Mouse (Mus musculus) kidney, embryonic 14.5 days (tissue): ENCODE results near the gene Atg16l2. TPM values are rescaled to one million over a fixed set of nuclear protein-coding genes. Genes with fewer than 3 reads are reported as not detected.

Experiments used
- ATAC-seq: fragments of 200-750 bp; cut with Nextera tagmentation; 2 replicates; pipeline ENCODE4 v1.8.0; 2017; ENCODE audit warnings: moderate number of reproducible peaks, mild to moderate bottlenecking, moderate TSS enrichment, moderate library complexity; ENCODE audit not compliant: low FRiP score, low TSS enrichment
- H3K27ac ChIP-seq: fragments of 300-500 bp; sonication (generic); 2 replicates; pipeline ENCODE4 v1.5.1; 2014; ENCODE audit warnings: low read depth, mild to moderate bottlenecking, low read length, moderate library complexity, mixed read lengths
- H3K27me3 ChIP-seq: fragments of 300-500 bp; sonication (generic); 2 replicates; pipeline ENCODE4 v1.6.1; 2014; ENCODE audit warnings: mild to moderate bottlenecking, low read length; ENCODE audit not compliant: control insufficient read depth, insufficient read depth
- H3K36me3 ChIP-seq: fragments of 300-500 bp; sonication (generic); 2 replicates; pipeline ENCODE4 v1.6.1; 2014; ENCODE audit warnings: low read length, mixed read lengths; ENCODE audit not compliant: control insufficient read depth, insufficient read depth
- H3K4me1 ChIP-seq: fragments of 300-500 bp; sonication (generic); 2 replicates; pipeline ENCODE4 v1.6.1; 2014; ENCODE audit warnings: low read length, mixed read lengths; ENCODE audit not compliant: control insufficient read depth, insufficient read depth
- H3K4me2 ChIP-seq: fragments of 300-500 bp; sonication (generic); replicated peaks from 2 replicates; pipeline ENCODE4 v1.6.1; 2014; ENCODE audit warnings: low read depth, mild to moderate bottlenecking, low read length
- H3K4me3 ChIP-seq: fragments of 300-500 bp; sonication (generic); 2 replicates; pipeline ENCODE4 v1.5.1; 2014; ENCODE audit warnings: mild to moderate bottlenecking, low read length
- H3K9ac ChIP-seq: fragments of 300-500 bp; sonication (generic); 2 replicates; pipeline ENCODE4 v1.6.1; 2014; ENCODE audit warnings: low read depth, mild to moderate bottlenecking, low read length, moderate library complexity
- H3K9me3 ChIP-seq: fragments of 300-500 bp; sonication (generic); 2 replicates; pipeline ENCODE4 v1.6.1; 2016; ENCODE audit warnings: low read length; ENCODE audit not compliant: control insufficient read depth
- WGBS: fragments of 180-500 bp; shearing (Covaris S2); extraction: QIAGEN DNeasy Blood & Tissue Kit; methylation state at CpG from one replicate; pipeline ENCODE4 v1.1.7; 2014; 5-methylcytosine and 5-hydroxymethylcytosine counted together
- polyA plus RNA-seq: library from polyadenylated mRNA; unstranded; fragments of >200 nt; fragmentation: Nextera tagmentation; extraction: Ambion mirVana; gene quantifications from 2 replicates; pipeline ENCODE4 v1.2.1, GENCODE M21; 2014

Atg16l2 gene
- polyA plus RNA-seq, 1 experiment from 2014 or later = 10.5 TPM

DNA sequence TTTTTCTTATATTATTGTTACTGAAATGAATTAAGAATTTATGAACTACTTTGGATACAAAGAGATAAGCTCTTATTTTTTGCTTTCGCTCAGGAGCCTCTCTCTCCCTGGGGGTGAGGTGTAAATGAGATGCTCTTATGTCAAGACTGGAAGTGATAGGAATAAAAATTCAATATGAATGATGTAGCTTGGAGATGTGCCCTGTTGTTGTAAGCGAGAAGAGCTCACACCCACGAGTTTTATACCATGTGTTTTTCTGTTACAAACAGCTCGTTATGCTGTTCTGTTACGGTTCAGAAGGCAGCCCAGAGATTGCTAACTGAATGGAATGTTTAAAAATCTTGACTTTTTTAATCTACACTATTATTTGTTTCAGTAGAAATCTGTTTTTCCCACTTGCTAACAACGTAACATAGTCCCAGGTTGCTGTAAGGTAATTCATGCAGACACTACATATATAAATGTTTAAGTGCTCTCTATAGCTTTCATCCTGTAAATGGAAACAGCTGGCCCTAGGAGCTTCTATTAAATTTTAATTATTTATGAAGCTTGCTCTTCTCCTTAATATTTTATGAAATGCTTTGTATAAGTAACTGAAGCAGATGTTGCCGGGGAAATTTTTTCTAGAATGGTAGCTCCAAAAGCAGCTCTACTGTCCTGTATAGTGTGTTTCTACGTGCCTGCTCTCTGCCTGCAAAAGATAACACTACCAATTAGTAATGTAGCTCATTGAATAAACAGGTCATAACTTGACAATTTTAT lies 65.2 kb downstream of the Atg16l2 start:
- Histone ChIP-seq H3K9me3 (no peaks in the 10 kb centered on the region), H3K27me3 (no peaks in the 10 kb centered on the region), H3K27ac (no peak overlapping the region), H3K4me3 (no peak overlapping the region), H3K9ac (no peak overlapping the region), H3K4me1 (no peaks in the 10 kb centered on the region), H3K4me2 (no peak overlapping the region), H3K36me3 (peaks cover 10% of the 10 kb centered on the region; the same call in 1 of the 2 replicates)
- 82% methylated on average over 8 of the region's 8 CpGs for WGBS
- no peak for ATAC-seq

DNA sequence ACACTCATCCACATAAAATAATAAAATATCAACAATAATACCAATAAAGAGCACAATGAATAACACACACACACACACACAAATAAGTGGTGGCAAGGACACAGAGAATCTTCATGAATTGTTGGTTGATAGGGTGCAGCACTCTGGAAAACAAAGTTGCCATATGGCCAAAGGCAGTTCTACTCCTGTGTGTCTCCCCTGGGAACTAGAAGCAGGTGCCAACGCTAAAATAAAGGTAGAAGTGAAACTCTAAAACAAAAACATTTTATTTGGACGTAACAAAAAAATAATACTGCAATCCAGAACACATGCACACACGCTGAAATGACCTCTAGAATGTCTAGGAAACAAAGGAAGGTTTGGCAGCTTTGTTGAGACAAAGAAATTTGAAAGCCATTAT lies 69.3 kb downstream of the Atg16l2 start:
- no peak for ATAC-seq
- no peak overlapping the region for H3K9ac ChIP-seq
- no peak overlapping the region for H3K27ac ChIP-seq
- H3K27me3 ChIP-seq = no peaks in the 10 kb centered on the region
- H3K4me3 ChIP-seq = no peak overlapping the region
- no peaks in the 10 kb centered on the region for H3K9me3 ChIP-seq
- no peak overlapping the region for H3K4me2 ChIP-seq
- H3K36me3 ChIP-seq = peaks cover 4% of the 10 kb centered on the region; the same call in 1 of the 2 replicates
- 79% methylated on average over 3 of the region's 3 CpGs for WGBS
- no peaks in the 10 kb centered on the region for H3K4me1 ChIP-seq

DNA sequence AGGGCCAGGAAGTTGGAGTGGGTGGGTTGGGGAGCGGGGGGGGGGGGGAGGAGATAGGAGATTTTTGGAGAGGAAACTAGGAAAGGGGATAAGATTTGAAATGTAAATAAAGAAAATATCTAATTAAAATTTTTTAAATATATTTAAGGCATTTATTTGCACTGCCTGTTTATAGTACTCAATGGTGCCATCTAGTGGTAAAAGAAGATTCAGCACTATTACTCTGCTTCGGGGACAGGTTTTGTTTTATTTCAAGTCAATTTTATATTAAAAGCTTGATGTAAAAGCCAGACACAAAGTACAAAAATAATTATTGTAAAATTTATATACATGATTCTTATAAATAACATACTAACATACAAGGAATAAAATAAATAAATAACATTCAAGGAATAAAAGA lies 70.6 kb downstream of the Atg16l2 start:
- H3K4me1 ChIP-seq = no peaks in the 10 kb centered on the region
- no peak overlapping the region for H3K9ac ChIP-seq
- WGBS = 44% methylated on average over 2 of the region's 2 CpGs
- no peak for ATAC-seq
- no peaks in the 10 kb centered on the region for H3K9me3 ChIP-seq
- no peak overlapping the region for H3K27ac ChIP-seq
- no peaks in the 10 kb centered on the region for H3K27me3 ChIP-seq
- no peak overlapping the region for H3K4me2 ChIP-seq
- H3K36me3 ChIP-seq = peaks cover 4% of the 10 kb centered on the region; the same call in 1 of the 2 replicates
- no peak overlapping the region for H3K4me3 ChIP-seq

DNA sequence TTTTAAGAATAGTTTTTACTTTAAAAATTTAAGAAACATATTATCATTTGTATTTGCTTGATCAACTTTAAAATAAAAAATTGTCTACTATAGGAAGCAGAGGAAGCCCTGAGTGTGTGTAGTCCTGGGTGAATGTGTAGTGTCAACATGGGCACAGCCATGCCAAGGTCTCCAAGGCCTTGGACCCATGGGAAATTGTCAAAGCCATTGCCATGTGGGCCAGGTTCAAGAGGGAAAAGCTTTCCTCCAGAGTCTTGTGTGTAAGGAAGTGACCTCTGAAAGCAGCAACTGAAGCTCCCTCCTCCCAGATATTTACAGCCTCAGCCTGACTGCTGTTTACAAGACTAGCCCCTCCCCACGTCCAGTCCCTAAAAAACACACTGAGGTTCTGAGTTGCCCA lies 72.7 kb downstream of the Atg16l2 start:
- WGBS = 52% methylated on average over 1 of the region's 1 CpGs
- no peaks in the 10 kb centered on the region for H3K27me3 ChIP-seq
- no peak overlapping the region for H3K9ac ChIP-seq
- H3K27ac ChIP-seq = no peak overlapping the region
- no peaks in the 10 kb centered on the region for H3K9me3 ChIP-seq
- no peaks in the 10 kb centered on the region for H3K4me1 ChIP-seq
- no peak overlapping the region for H3K4me2 ChIP-seq
- ATAC-seq = no peak
- peaks cover 4% of the 10 kb centered on the region; the same call in 1 of the 2 replicates for H3K36me3 ChIP-seq
- no peak overlapping the region for H3K4me3 ChIP-seq

DNA sequence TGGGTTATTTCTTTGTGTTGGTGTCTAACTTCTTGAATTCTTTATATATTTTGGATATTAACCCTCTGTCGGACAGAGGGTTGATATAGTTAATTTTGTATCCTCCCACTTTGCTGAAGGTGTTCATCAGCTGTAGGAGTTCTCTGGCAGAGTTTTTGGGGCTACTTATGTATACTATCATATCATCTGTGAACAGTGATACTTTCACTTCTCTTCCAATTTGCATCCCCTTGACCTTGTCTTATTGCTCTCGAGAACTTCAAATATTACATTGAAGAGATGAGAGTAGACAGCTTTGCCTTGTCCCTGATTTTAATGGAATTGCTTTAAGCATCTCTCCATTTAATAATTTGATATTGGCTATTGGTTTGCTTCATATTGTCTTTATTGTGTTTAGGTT lies 78.5 kb downstream of the Atg16l2 start:
- no peak overlapping the region for H3K4me2 ChIP-seq
- 95% methylated on average over 2 of the region's 2 CpGs for WGBS
- no peak overlapping the region for H3K27ac ChIP-seq
- H3K9ac ChIP-seq = no peak overlapping the region
- H3K4me3 ChIP-seq = no peak overlapping the region
- H3K27me3 ChIP-seq = no peaks in the 10 kb centered on the region
- no peaks in the 10 kb centered on the region for H3K9me3 ChIP-seq
- H3K36me3 ChIP-seq = no peaks in the 10 kb centered on the region
- no peak for ATAC-seq
- H3K4me1 ChIP-seq = no peaks in the 10 kb centered on the region

DNA sequence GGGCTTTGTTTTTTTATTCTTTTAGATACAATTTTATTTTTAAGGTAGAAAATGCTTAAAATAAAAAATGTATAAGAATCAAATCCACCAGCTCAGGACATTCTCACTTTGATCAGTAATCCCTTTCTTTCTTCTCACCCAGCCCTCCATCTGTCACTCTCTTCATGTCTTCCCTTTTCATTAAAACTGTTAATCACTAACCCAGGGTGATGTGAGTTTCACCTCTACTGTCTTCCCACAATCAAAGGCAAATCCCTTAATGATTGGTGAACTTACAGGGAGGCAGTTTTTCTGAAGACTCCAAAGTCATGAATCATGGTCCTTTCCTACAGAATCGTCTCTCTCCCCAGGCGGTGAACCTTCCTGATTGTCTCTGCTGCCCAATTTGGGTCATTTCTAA lies 85.3 kb downstream of the Atg16l2 start:
- no peak overlapping the region for H3K9ac ChIP-seq
- no peak overlapping the region for H3K4me2 ChIP-seq
- H3K27ac ChIP-seq = no peak overlapping the region
- 51% methylated on average over 2 of the region's 2 CpGs for WGBS
- no peaks in the 10 kb centered on the region for H3K27me3 ChIP-seq
- no peaks in the 10 kb centered on the region for H3K4me1 ChIP-seq
- no peak overlapping the region for H3K4me3 ChIP-seq
- H3K36me3 ChIP-seq = no peaks in the 10 kb centered on the region; the same call in 1 of the 2 replicates
- no peak for ATAC-seq
- H3K9me3 ChIP-seq = no peaks in the 10 kb centered on the region

DNA sequence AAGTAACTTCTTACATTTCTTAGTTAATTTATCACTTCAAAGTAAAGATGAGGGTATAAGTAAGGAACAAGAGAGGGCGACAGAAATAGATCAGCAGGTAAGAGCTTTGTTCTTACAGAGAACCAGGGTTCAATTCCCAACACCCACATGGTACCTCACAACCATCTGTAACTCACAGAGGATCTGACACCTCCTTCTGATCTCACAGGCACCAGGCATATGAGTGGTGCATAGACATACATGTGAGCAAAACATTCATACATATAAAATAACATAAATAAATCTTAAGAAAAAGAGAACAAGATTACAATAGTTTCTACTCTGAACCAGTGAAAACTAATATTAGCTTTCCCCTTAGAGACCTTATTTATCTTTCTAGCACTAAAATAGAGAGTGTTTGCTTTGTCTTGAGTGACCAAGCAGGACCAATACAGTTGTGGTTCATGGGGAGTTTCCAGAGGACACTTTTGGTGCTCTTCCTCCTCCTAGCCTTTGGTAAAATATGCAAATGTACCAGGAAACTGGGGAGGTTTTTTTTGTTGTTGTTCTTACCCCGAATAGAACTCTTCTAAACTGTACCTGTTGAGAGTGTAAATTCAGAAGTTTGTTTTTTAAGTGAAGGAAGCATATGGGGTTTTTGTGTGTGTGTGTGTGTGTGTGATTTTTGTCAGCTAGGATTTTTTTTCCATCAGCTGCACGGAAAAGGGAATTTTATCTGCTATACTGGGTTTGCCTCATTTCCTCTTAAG lies 88.4 kb downstream of the Atg16l2 start:
- H3K27me3 ChIP-seq = no peaks in the 10 kb centered on the region
- H3K36me3 ChIP-seq = no peaks in the 10 kb centered on the region; the same call in 1 of the 2 replicates
- H3K9me3 ChIP-seq = no peaks in the 10 kb centered on the region
- no peaks in the 10 kb centered on the region for H3K4me1 ChIP-seq
- no peak overlapping the region for H3K27ac ChIP-seq
- no peak overlapping the region for H3K4me2 ChIP-seq
- no peak for ATAC-seq
- H3K9ac ChIP-seq = no peak overlapping the region
- no peak overlapping the region for H3K4me3 ChIP-seq
- 63% methylated on average over 3 of the region's 3 CpGs for WGBS
